Mouse (Mus musculus): ENCODE results near the gene Synj2.

Gene Synj2

GRCm38 (mm10) chr17:5941230-5942043 lies at the start of gene Synj2:
Synj2 (plus strand) TSS chr17:5941280.
- peak; percentile 77 for DNase-seq (ENCODE audit: low spot score)

GRCm38 (mm10) chr17:5891933-5892683 lies 49.0 kb upstream of the Synj2 start:
- DNase-seq (ENCODE audit: low spot score) = no peak

GRCm38 (mm10) chr17:5893092-5893491 lies 48.0 kb upstream of the Synj2 start:
- DNase-seq (ENCODE audit: low spot score) = no peak

GRCm38 (mm10) chr17:5893574-5894148 lies 47.4 kb upstream of the Synj2 start:
- no peak for DNase-seq (ENCODE audit: low spot score)

GRCm38 (mm10) chr17:5896066-5896465 lies 45.0 kb upstream of the Synj2 start:
- DNase-seq (ENCODE audit: low spot score) = no peak

- DNase-seq (ENCODE audit: low spot score) = no peak
Observed at GRCm38 (mm10) chr17:5896607-5897006, 44.5 kb upstream of the Synj2 start.

GRCm38 (mm10) chr17:5897326-5898200 lies 43.5 kb upstream of the Synj2 start:
- DNase-seq (ENCODE audit: low spot score) = no peak

GRCm38 (mm10) chr17:5899251-5899650 lies 41.8 kb upstream of the Synj2 start:
- no peak for DNase-seq (ENCODE audit: low spot score)

- DNase-seq (ENCODE audit: low spot score) = no peak
Observed at GRCm38 (mm10) chr17:5901381-5901780, 39.7 kb upstream of the Synj2 start.

GRCm38 (mm10) chr17:5903630-5904301 lies 37.3 kb upstream of the Synj2 start:
- DNase-seq (ENCODE audit: low spot score) = no peak

- DNase-seq (ENCODE audit: low spot score) = no peak
Observed at GRCm38 (mm10) chr17:5909681-5910080, 31.4 kb upstream of the Synj2 start.

GRCm38 (mm10) chr17:5911591-5911990 lies 29.5 kb upstream of the Synj2 start:
- DNase-seq (ENCODE audit: low spot score) = peak; percentile 50

GRCm38 (mm10) chr17:5912797-5913196 lies 28.3 kb upstream of the Synj2 start:
- DNase-seq (ENCODE audit: low spot score) = no peak

- no peak for DNase-seq (ENCODE audit: low spot score)
Observed at GRCm38 (mm10) chr17:5914217-5914616, 26.9 kb upstream of the Synj2 start.

GRCm38 (mm10) chr17:5921954-5922353 lies 19.1 kb upstream of the Synj2 start:
- no peak for DNase-seq (ENCODE audit: low spot score)

- DNase-seq (ENCODE audit: low spot score) = no peak
Observed at GRCm38 (mm10) chr17:5923281-5923680, 17.8 kb upstream of the Synj2 start.

- DNase-seq (ENCODE audit: low spot score) = no peak
Observed at GRCm38 (mm10) chr17:5924238-5924637, 16.8 kb upstream of the Synj2 start.

GRCm38 (mm10) chr17:5926710-5927109 lies 14.4 kb upstream of the Synj2 start:
- no peak for DNase-seq (ENCODE audit: low spot score)

- DNase-seq (ENCODE audit: low spot score) = no peak
Observed at GRCm38 (mm10) chr17:5929031-5929430, 12.0 kb upstream of the Synj2 start.

- DNase-seq (ENCODE audit: low spot score) = no peak
Observed at GRCm38 (mm10) chr17:5932161-5932560, 8.9 kb upstream of the Synj2 start.

- peak; percentile 89 for DNase-seq (ENCODE audit: low spot score)
Observed at GRCm38 (mm10) chr17:5934554-5935324, 6.3 kb upstream of the Synj2 start.
